Mouse (Mus musculus) skeletal muscle tissue, postnatal 0 days (tissue): ENCODE data around the gene Ifi206. TPM values are rescaled to one million over a fixed set of nuclear protein-coding genes. Genes with fewer than 3 reads are reported as not detected.

Experiments
- microRNA-seq, 2 experiments: library from miRNA; unstranded; fragments of <30 nt; microRNA quantifications; one replicate each; pipeline ENCODE4; 2016
- polyA plus RNA-seq: library from polyadenylated mRNA; unstranded; fragments of >200 nt; fragmentation: Nextera tagmentation; extraction: Ambion mirVana; gene quantifications from 2 replicates; pipeline ENCODE4 v1.2.1, GENCODE M21; 2015

The Ifi206 gene
- 0.18 and 0.27 TPM in 2 replicates for polyA plus RNA-seq

GRCm38 (mm10) chr1:173490812-173491480 is at the start of gene Ifi206:
Ifi206 (minus strand) TSS chr1:173491041.

GRCm38 (mm10) chr1:173535791-173536190 is 45.0 kb upstream of the Ifi206 start, which contains the start of gene Ifi214:
Ifi214 (minus strand) TSS chr1:173535957.

Small RNA genes within 50 kb of the gene (microRNA-seq; reads per million reads assigned to microRNA genes)
- gene Gm44481, result 0 reads per million in 2 experiments

Other genes starting within 250 kb of the Ifi206 start
- not detected in 2 replicates for gene Olfr418, start 225.0 kb downstream of the Ifi206 start, polyA plus RNA-seq
- not detected in 2 replicates for gene Mptx2, start 213.3 kb downstream of the Ifi206 start, polyA plus RNA-seq
- gene Ackr1, start 157.3 kb downstream of the Ifi206 start, polyA plus RNA-seq, result 1.4 and 1.5 TPM in 2 replicates
- gene Aim2, start 140.2 kb downstream of the Ifi206 start, polyA plus RNA-seq, result 0.85 and 1.3 TPM in 2 replicates
- gene Cadm3, start 123.3 kb downstream of the Ifi206 start, polyA plus RNA-seq, result 0.78 and 1.3 TPM in 2 replicates
- not detected in 2 replicates for gene Ifi214, start 44.9 kb upstream of the Ifi206 start, polyA plus RNA-seq
- gene Ifi213, start 108.2 kb upstream of the Ifi206 start, polyA plus RNA-seq, result 0.38 and 0.74 TPM in 2 replicates
- 0.35 and 0.62 TPM in 2 replicates for gene Ifi209, start 139.9 kb upstream of the Ifi206 start, polyA plus RNA-seq
- gene Ifi208, start 182.6 kb upstream of the Ifi206 start, polyA plus RNA-seq, result not detected in 2 replicates